Mouse (Mus musculus) spleen, adult 18-20 months (tissue): ENCODE results near the gene Ssmem1.

Experiments used
- DNase-seq, 2 experiments: peaks; one replicate each; pipeline ENCODE4 v3.0.0; 2022; ENCODE audit warnings: mixed read lengths in 2 of 2

Ssmem1 gene

GRCm38 (mm10) chr6:30509265-30510239, at the start of gene Ssmem1, which contains the start of gene Tmem209:
Ssmem1 (plus strand) TSS chr6:30509849.
Tmem209 (minus strand) TSS chr6:30509783.
- DNase-seq = peak; percentile 96 to 98

GRCm38 (mm10) chr6:30460750-30461446, 48.8 kb upstream of the Ssmem1 start:
- no peak for DNase-seq

- no peak for DNase-seq
Observed at GRCm38 (mm10) chr6:30461755-30462344, 47.8 kb upstream of the Ssmem1 start.

GRCm38 (mm10) chr6:30462822-30463221, 46.8 kb upstream of the Ssmem1 start:
- DNase-seq = no peak

- DNase-seq = no peak
Observed at GRCm38 (mm10) chr6:30465586-30465985, 44.1 kb upstream of the Ssmem1 start.

GRCm38 (mm10) chr6:30468058-30468457, 41.6 kb upstream of the Ssmem1 start:
- DNase-seq = no peak

- no peak for DNase-seq
Observed at GRCm38 (mm10) chr6:30468684-30469083, 41.0 kb upstream of the Ssmem1 start.

GRCm38 (mm10) chr6:30469370-30469769, 40.3 kb upstream of the Ssmem1 start:
- no peak for DNase-seq

GRCm38 (mm10) chr6:30471706-30472105, 37.9 kb upstream of the Ssmem1 start:
- no peak for DNase-seq

- no peak for DNase-seq
Observed at GRCm38 (mm10) chr6:30476025-30476765, 33.5 kb upstream of the Ssmem1 start.

GRCm38 (mm10) chr6:30477210-30477714, 32.4 kb upstream of the Ssmem1 start:
- no peak for DNase-seq

- DNase-seq = no peak
Observed at GRCm38 (mm10) chr6:30477784-30478183, 31.9 kb upstream of the Ssmem1 start.

- no peak for DNase-seq
Observed at GRCm38 (mm10) chr6:30479418-30479817, 30.2 kb upstream of the Ssmem1 start.

GRCm38 (mm10) chr6:30482908-30483307, 26.7 kb upstream of the Ssmem1 start:
- DNase-seq = no peak

GRCm38 (mm10) chr6:30486504-30486903, 23.1 kb upstream of the Ssmem1 start:
- DNase-seq = no peak

GRCm38 (mm10) chr6:30499049-30499448, 10.6 kb upstream of the Ssmem1 start:
- DNase-seq = no peak

- no peak for DNase-seq
Observed at GRCm38 (mm10) chr6:30508824-30509223, 825 bp upstream of the Ssmem1 start.

GRCm38 (mm10) chr6:30510291-30510690, 642 bp downstream of the Ssmem1 start:
- DNase-seq = peak in 1 of 2 experiments; percentile 4

GRCm38 (mm10) chr6:30514242-30514641, 4.6 kb downstream of the Ssmem1 start:
- no peak for DNase-seq

- DNase-seq = no peak
Observed at GRCm38 (mm10) chr6:30520400-30520799, 10.8 kb downstream of the Ssmem1 start.

- DNase-seq = no peak
Observed at GRCm38 (mm10) chr6:30525456-30526332, 16.0 kb downstream of the Ssmem1 start.
